Mouse (Mus musculus): ENCODE results near the gene Gas2.

- TF ChIP-seq CTCF (conservative IDR thresholded peaks at IDR 0.05; ENCODE audit: low read length) (no peak), NANOG (IDR thresholded peaks at IDR 0.05; ENCODE audit: borderline replicate concordance, low read length) (no peak), POU5F1 (IDR thresholded peaks at IDR 0.05; ENCODE audit: borderline replicate concordance, low read length) (no peak)
Measured at GRCm38 (mm10) chr7:51894939-51895338, 33.1 kb downstream of the Gas2 start.

Measured in E14TG2a.4 (cell line).